Mouse (Mus musculus): ENCODE results near the gene Cd6.

Cd6 gene

GRCm38 (mm10) chr19:10762468-10762867 lies 67.4 kb downstream of the Cd6 start:
- DNase-seq (ENCODE audit: low spot score in 2 of 2): no peak

DNA sequence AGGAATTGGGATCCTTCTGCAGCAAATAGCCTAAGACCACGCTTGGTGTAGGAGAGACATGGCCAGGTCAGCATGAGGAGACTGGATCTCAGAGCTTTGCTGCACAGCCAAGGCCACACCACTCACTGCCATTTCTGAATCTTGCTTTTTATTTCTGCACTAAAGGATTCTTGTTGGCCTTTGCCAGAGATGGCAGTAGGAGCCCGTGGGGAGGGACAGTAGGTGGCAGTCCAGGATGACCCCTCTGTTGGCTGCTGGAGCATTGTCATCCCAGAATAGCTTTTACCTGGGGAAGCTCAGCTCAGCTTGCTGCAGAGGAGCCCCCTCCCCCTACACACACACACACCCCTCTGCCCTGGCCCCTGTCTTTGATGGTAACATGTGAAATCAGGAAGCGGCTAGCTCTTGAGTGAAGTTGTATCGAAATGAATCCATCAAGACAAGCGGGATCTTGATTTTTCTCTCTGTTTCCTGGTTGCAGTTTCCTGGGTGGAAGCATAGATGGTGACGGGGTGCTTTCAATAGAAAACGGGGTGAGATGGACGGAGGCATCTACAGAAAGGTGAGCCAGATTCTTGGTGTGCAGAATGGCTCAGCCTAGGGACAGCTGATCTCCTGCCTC lies 68.0 kb downstream of the Cd6 start:
- DNase-seq (ENCODE audit: low spot score in 2 of 2): no peak

GRCm38 (mm10) chr19:10759983-10760831 lies 69.7 kb downstream of the Cd6 start:
- no peak for DNase-seq (ENCODE audit: low spot score in 2 of 2)

- DNase-seq (ENCODE audit: low spot score in 2 of 2): no peak
Observed at GRCm38 (mm10) chr19:10759525-10759924, 70.3 kb downstream of the Cd6 start.

GRCm38 (mm10) chr19:10758708-10759107 lies 71.2 kb downstream of the Cd6 start:
- no peak for DNase-seq (ENCODE audit: low spot score in 2 of 2)

- no peak for DNase-seq (ENCODE audit: low spot score in 2 of 2)
Observed at GRCm38 (mm10) chr19:10757526-10757925, 72.3 kb downstream of the Cd6 start.

DNA sequence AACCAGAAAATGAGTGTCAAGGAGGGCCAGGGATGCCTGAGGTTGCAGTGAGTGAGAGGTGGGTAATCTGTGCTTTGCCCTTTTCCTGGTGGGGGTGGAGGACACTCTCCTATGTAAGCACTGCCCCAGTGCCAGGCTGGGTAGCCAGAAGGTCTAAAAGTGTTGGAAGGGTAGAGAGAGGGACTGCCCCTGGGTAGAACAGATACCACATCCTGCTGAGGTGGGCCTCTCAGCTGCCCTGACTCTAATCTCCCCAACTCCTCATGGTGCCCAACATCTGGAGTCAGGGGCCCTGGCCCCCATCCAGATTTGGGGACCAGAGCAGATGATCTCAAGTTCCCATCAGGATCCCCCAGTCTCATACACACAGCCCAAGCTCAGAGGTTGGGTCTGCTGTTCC lies 72.7 kb downstream of the Cd6 start:
- DNase-seq (ENCODE audit: low spot score in 2 of 2): no peak

GRCm38 (mm10) chr19:10752646-10753045 lies 77.2 kb downstream of the Cd6 start:
- no peak for DNase-seq (ENCODE audit: low spot score in 2 of 2)

- no peak for DNase-seq (ENCODE audit: low spot score in 2 of 2)
Observed at GRCm38 (mm10) chr19:10752106-10752505, 77.8 kb downstream of the Cd6 start.

DNA sequence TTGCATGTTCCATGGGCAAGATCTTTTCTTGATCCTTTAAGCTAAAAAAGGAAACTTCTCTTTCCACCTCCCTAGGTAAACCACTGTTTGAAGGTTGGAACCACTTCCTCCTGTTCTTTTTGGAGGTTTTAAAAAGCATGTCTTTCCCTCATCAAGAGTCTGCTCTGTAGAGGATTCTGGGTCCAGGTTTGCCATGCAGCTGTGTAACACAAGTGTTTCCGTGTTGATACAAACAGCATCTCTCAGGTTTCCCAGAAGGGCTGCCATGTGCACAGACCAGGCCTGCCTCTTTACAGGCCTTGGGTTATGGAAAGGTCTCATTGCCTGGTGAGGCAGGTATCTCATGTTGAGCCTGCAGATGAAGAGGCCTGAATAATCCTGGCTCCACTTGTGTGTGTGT lies 78.3 kb downstream of the Cd6 start:
- no peak for DNase-seq (ENCODE audit: low spot score in 2 of 2)

DNA sequence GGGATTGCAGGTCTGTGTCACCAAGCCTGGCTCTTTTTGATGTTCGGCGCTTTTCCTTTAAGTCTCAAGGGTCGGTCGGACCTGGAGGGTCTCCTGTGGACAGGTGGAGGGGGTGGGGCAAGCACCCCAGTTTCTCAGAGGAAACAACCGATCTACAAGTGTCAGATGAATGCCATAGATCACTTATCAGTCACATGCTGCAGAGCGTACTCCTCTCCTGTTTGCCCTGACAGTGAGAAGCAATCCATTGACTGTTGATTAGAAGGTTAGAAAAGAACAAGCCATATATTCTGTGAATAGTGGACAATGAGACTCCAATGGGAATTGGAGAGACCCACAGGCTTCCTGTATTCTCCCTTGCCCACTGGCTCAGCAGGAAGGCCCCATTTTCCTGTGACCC lies 79.7 kb downstream of the Cd6 start:
- DNase-seq (ENCODE audit: low spot score in 2 of 2): no peak

DNA sequence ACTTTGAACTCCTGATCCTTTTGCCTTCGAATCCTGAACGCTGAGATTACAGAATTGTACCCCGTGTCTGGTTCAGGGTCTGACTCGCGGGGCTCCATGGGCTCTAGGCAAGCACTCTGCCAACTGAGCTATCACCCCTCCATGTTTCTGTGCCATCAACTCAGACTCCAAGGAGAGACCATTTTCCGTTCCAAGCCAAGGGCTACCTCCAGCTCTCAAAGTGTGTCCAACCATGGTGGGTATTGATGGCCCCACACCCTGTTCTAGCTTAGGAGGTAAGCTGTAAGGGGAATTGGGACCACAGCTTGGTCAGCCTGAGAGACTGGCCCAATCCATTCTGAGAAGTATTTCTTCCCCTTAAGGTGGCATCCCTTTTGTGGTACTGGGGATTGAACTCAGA lies 80.6 kb downstream of the Cd6 start:
- DNase-seq (ENCODE audit: low spot score in 2 of 2): no peak

- no peak for DNase-seq (ENCODE audit: low spot score in 2 of 2)
Observed at GRCm38 (mm10) chr19:10748401-10749102, 81.3 kb downstream of the Cd6 start.

GRCm38 (mm10) chr19:10747718-10748117 lies 82.1 kb downstream of the Cd6 start:
- peak; percentile 50 to 55 for DNase-seq (ENCODE audit: low spot score in 2 of 2)

DNA sequence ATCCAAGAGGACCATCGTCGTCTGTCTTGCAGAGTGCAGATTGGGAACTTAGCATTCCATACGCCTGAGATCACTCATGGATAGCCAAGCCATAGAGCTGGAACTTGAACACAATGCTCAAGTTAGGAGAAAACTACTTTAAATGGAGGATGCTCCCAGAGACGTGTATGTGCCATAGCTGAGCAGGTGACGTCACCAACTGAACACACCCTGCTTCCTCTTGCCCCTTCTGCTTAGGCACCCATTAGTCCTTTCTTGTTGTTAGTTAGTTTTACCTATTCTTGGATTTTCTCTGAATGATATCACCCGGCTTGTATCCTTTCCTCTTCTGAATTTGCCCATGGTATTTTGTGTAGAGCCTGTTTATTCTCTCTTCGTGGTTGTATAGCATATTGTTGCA lies 82.7 kb downstream of the Cd6 start:
- no peak for DNase-seq (ENCODE audit: low spot score in 2 of 2)

GRCm38 (mm10) chr19:10742565-10742964 lies 87.3 kb downstream of the Cd6 start:
- DNase-seq (ENCODE audit: low spot score in 2 of 2): no peak

- no peak for DNase-seq (ENCODE audit: low spot score in 2 of 2)
Observed at GRCm38 (mm10) chr19:10742145-10742544, 87.7 kb downstream of the Cd6 start.

GRCm38 (mm10) chr19:10740641-10741440 lies 89.0 kb downstream of the Cd6 start:
- DNase-seq (ENCODE audit: low spot score in 2 of 2): peak; percentile 53 to 62

GRCm38 (mm10) chr19:10739916-10740315 lies 89.9 kb downstream of the Cd6 start:
- no peak for DNase-seq (ENCODE audit: low spot score in 2 of 2)
